Mouse (Mus musculus) liver, embryonic 14.5 days (tissue): Measurements from ENCODE around the gene Gm20671.

Experiments used
- CTCF ChIP-seq: IDR thresholded peaks from 2 replicates; pipeline ENCODE4 v1.5.1; 2016; ENCODE audit warnings: antibody characterized with exemption, low read depth, control low read depth
- EP300 ChIP-seq: IDR thresholded peaks from 2 replicates; pipeline ENCODE4 v1.6.1; 2016; ENCODE audit warnings: antibody characterized with exemption, low read depth

- TF ChIP-seq CTCF (no peak), EP300 (no peak)
Observed at GRCm38 (mm10) chr5:32854818-32855217, 27.9 kb upstream of the Gm20671 start.
